Mouse (Mus musculus) gonadal fat pad, adult 2 months (tissue): Measurements from ENCODE around the gene Mn1. TPM values are rescaled to one million over a fixed set of nuclear protein-coding genes. Genes with fewer than 3 reads are reported as not detected.
A peak's percentile ranks its signal among the peaks of the same experiment; 100 is the strongest.

Source experiments
- DNase-seq: peaks from one replicate; pipeline ENCODE4 v3.0.0-alpha.2; 2012; ENCODE audit warnings: low read depth
- polyA plus RNA-seq: library from polyadenylated mRNA; depleted of rRNA; stranded (reverse); fragments of >200 nt; gene quantifications from 2 replicates; pipeline ENCODE4 v1.2.3, GENCODE M21; 2012

Mn1 gene
- polyA plus RNA-seq, 1 experiment, result 3.6 TPM

- DNase-seq, result no peak
Observed at GRCm38 (mm10) chr5:111431007-111431730, 14.0 kb downstream of the Mn1 start.

- DNase-seq, result no peak
Observed at GRCm38 (mm10) chr5:111432842-111433241, 15.7 kb downstream of the Mn1 start.

GRCm38 (mm10) chr5:111434342-111434842 lies 17.2 kb downstream of the Mn1 start:
- no peak for DNase-seq

GRCm38 (mm10) chr5:111436260-111436659 lies 19.1 kb downstream of the Mn1 start:
- no peak for DNase-seq

GRCm38 (mm10) chr5:111437205-111437604 lies 20.0 kb downstream of the Mn1 start:
- DNase-seq, result no peak

GRCm38 (mm10) chr5:111438336-111438735 lies 21.2 kb downstream of the Mn1 start:
- DNase-seq, result no peak

GRCm38 (mm10) chr5:111438821-111439220 lies 21.7 kb downstream of the Mn1 start:
- no peak for DNase-seq

- no peak for DNase-seq
Observed at GRCm38 (mm10) chr5:111440264-111440663, 23.1 kb downstream of the Mn1 start.

- DNase-seq, result no peak
Observed at GRCm38 (mm10) chr5:111442151-111442871, 25.1 kb downstream of the Mn1 start.

- no peak for DNase-seq
Observed at GRCm38 (mm10) chr5:111443636-111444035, 26.5 kb downstream of the Mn1 start.

GRCm38 (mm10) chr5:111444361-111444760 lies 27.2 kb downstream of the Mn1 start:
- peak; percentile 57 for DNase-seq

- no peak for DNase-seq
Observed at GRCm38 (mm10) chr5:111446652-111447051, 29.5 kb downstream of the Mn1 start.

GRCm38 (mm10) chr5:111449700-111450099 lies 32.5 kb downstream of the Mn1 start:
- no peak for DNase-seq

- no peak for DNase-seq
Observed at GRCm38 (mm10) chr5:111454240-111454639, 37.1 kb downstream of the Mn1 start.

- DNase-seq, result no peak
Observed at GRCm38 (mm10) chr5:111454876-111455275, 37.7 kb downstream of the Mn1 start.

GRCm38 (mm10) chr5:111458675-111459074 lies 41.5 kb downstream of the Mn1 start:
- DNase-seq, result no peak

GRCm38 (mm10) chr5:111465811-111466299 lies 48.7 kb downstream of the Mn1 start:
- no peak for DNase-seq

GRCm38 (mm10) chr5:111466429-111466828 lies 49.3 kb downstream of the Mn1 start:
- no peak for DNase-seq

- DNase-seq, result no peak
Observed at GRCm38 (mm10) chr5:111467699-111468098, 50.5 kb downstream of the Mn1 start.

GRCm38 (mm10) chr5:111469195-111469882 lies 52.2 kb downstream of the Mn1 start:
- DNase-seq, result no peak

GRCm38 (mm10) chr5:111470875-111471274 lies 53.7 kb downstream of the Mn1 start:
- DNase-seq, result no peak

- no peak for DNase-seq
Observed at GRCm38 (mm10) chr5:111473425-111473824, 56.3 kb downstream of the Mn1 start.
